Comparison of ENCODE assay signal across 20 mouse cellular contexts in the genomic region with DNA sequence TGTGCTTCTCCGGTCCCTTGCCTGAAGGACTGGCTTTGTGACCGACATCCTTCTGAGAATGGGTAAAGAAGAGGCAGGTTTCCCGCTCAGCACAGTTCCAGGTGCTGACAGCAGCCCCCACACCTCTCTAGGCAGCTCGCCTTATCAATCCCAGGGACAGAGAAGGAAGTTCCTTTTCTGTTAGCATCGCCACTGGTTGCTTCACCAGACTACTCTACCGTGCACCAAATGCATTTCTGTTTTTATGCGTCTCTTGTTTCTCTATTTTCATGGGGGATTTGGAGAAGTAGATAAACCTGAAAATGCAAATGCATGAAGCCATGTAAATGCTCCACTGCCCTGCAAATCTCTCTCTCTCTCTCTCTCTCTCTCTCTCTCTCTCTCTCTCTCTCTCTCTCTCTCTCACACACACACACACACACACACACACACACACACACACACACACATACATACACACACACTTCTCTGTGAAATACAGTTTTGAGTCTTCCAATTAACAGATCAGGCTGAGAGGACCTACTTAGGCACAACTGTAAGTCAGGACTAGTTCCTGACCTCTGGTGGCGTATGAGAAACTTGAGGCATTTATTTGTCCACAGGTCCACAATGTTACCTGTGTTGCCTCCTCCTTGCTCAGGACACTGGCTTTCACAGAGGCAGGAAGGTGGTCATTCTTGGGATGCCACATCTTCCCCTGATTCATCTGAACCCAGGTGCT. TPM values are rescaled to one million over a fixed set of nuclear protein-coding genes. Genes with fewer than 3 reads are reported as not detected.
A peak's percentile ranks its signal among the peaks of the same experiment; 100 is the strongest.
DNase-seq lines count a peak whose midpoint lies in the region; ATAC-seq and TF ChIP-seq lines count a peak whose summit lies in the region.
"Had no signal": no experiment of that assay in that cellular context is flagged by ENCODE, and none has a peak within 500 bp of the region (broad histone marks: within the 10 kb centered on the region; RNA-seq: fewer than 3 reads in every experiment).

No protein-coding gene starts in this region.

- H3K9me3 ChIP-seq in heart, embryonic 11.5 days (replicated peaks; ENCODE audit: control insufficient read depth, low read length): no peaks in the 10 kb centered on the region
- H3K9me3 ChIP-seq in hindbrain, postnatal 0 days (ENCODE audit: low read length): no peaks in the 10 kb centered on the region
- H3K9me3 ChIP-seq: limb, embryonic 10.5 days; midbrain, embryonic 12.5 days; neural tube, embryonic 15.5 days had no signal

- no peak overlapping the region for H3K27ac ChIP-seq in heart, embryonic 11.5 days (ENCODE audit: low read depth, low read length)
- H3K27ac ChIP-seq in hindbrain, postnatal 0 days: no peak overlapping the region
- H3K27ac ChIP-seq: hindbrain, embryonic 14.5 days; kidney, postnatal 0 days; limb, embryonic 10.5 days; midbrain, embryonic 12.5 days; neural tube, embryonic 15.5 days had no signal

- DNase-seq in heart, adult 18-20 months: no peak
- peak; percentile 40 to 42 for DNase-seq in spleen, adult 18-20 months
- DNase-seq in spleen, postnatal 4 days (ENCODE audit: low spot score in 2 of 2): no peak
- DNase-seq in hindbrain, postnatal 0 days (ENCODE audit: low spot score): no peak
- no peak for DNase-seq in testis, postnatal 10 days (ENCODE audit: low spot score)
- DNase-seq: adrenal gland, postnatal 36 days; cerebellum, postnatal 14 days; lung, adult 2 months; lung, postnatal 36 days; thymus, postnatal 14 days had no signal

- ATAC-seq in heart, embryonic 11.5 days (replicated peaks; ENCODE audit: insufficient number of reproducible peaks, low FRiP score, low TSS enrichment): no peak
- ATAC-seq in megakaryocyte-erythroid progenitor cell, adult 5-6 weeks (replicated peaks; ENCODE audit: low FRiP score, low TSS enrichment, poor library complexity, severe bottlenecking): peak; percentile 73; the same call in 1 of the 2 replicates
- no peak for ATAC-seq in hindbrain, postnatal 0 days
- ATAC-seq: intestine, postnatal 0 days had no signal

- H3K36me3 ChIP-seq in heart, embryonic 11.5 days (ENCODE audit: control insufficient read depth, insufficient read depth, low read length): no peaks in the 10 kb centered on the region
- no peaks in the 10 kb centered on the region for H3K36me3 ChIP-seq in hindbrain, postnatal 0 days (ENCODE audit: insufficient read depth, low read length)
- H3K36me3 ChIP-seq: limb, embryonic 10.5 days; midbrain, embryonic 12.5 days; neural tube, embryonic 15.5 days had no signal

- no peaks in the 10 kb centered on the region for H3K4me1 ChIP-seq in heart, embryonic 11.5 days (ENCODE audit: control insufficient read depth, insufficient read depth, low read length)
- no peaks in the 10 kb centered on the region for H3K4me1 ChIP-seq in hindbrain, postnatal 0 days (ENCODE audit: insufficient read depth, low read length)

- H3K4me3 ChIP-seq in heart, embryonic 11.5 days (ENCODE audit: low read depth, low read length): no peak overlapping the region
- no peak overlapping the region for H3K4me3 ChIP-seq in hindbrain, postnatal 0 days (ENCODE audit: low read length)
- H3K4me3 ChIP-seq: limb, embryonic 10.5 days; midbrain, embryonic 12.5 days; myocyte; neural tube, embryonic 15.5 days had no signal

- 24% methylated on average over 8 of the region's 8 CpGs for WGBS in heart, embryonic 11.5 days (ENCODE audit: insufficient replicate concordance)
- 70% methylated on average over 8 of the region's 8 CpGs for WGBS in hindbrain, postnatal 0 days

- TF ChIP-seq CTCF in hindbrain, postnatal 0 days (IDR thresholded peaks at IDR 0.05; ENCODE audit: low read depth): no peak

- H3K9ac ChIP-seq in heart, embryonic 11.5 days (ENCODE audit: low read depth, low read length): no peak overlapping the region
- H3K9ac ChIP-seq in hindbrain, postnatal 0 days (replicated peaks; ENCODE audit: low read length): no peak overlapping the region
- H3K9ac ChIP-seq: hindbrain, embryonic 14.5 days; midbrain, embryonic 12.5 days; neural tube, embryonic 15.5 days had no signal

- H3K4me2 ChIP-seq in heart, embryonic 11.5 days: peak overlapping the region; percentile 44; the same call in 1 of the 2 replicates
- no peak overlapping the region for H3K4me2 ChIP-seq in hindbrain, postnatal 0 days (ENCODE audit: low read depth, low read length)
- H3K4me2 ChIP-seq: hindbrain, embryonic 14.5 days; liver, embryonic 11.5 days; midbrain, embryonic 12.5 days; neural tube, embryonic 15.5 days had no signal

- no peaks in the 10 kb centered on the region for H3K27me3 ChIP-seq in heart, embryonic 11.5 days (ENCODE audit: control insufficient read depth, insufficient read depth, low read length)
- no peaks in the 10 kb centered on the region for H3K27me3 ChIP-seq in hindbrain, postnatal 0 days (ENCODE audit: insufficient read depth, low read length)
- H3K27me3 ChIP-seq: midbrain, embryonic 12.5 days; neural tube, embryonic 15.5 days had no signal

RNA-seq across cellular contexts. Expression of a gene that starts 33.4 kb away (rescaled TPM):
- 9.2 TPM in 2 replicates for polyA plus RNA-seq in heart, embryonic 11.5 days (2014; fragmentation: Nextera tagmentation; extraction: Ambion mirVana)
- total RNA-seq in heart, adult 18-20 months (2021): 10 to 100 TPM; 36.8 to 48.8 TPM
- 43.4 and 64.2 TPM in 2 replicates for total RNA-seq in megakaryocyte-erythroid progenitor cell, adult 5-6 weeks (2014; fragmentation: Nextera tagmentation)
- 31.8 and 33.9 TPM in 2 replicates for total RNA-seq in megakaryocyte-erythroid progenitor cell, adult 5-6 weeks (2017)
- total RNA-seq in hindbrain, postnatal 0 days (2014; rRNA removed): 15.1 and 15.4 TPM in 2 replicates
- polyA plus RNA-seq in hindbrain, postnatal 0 days (2015; fragmentation: Nextera tagmentation; extraction: Ambion mirVana): 22.8 and 23.1 TPM in 2 replicates

Comparison
In these comparisons a context has a peak if more than half of its experiments do, and no peak if none do; other contexts are left out.
1. DNase-seq: peak in spleen, adult 18-20 months (2 of 2); none in heart, adult 18-20 months (0 of 2), spleen, postnatal 4 days (0 of 2), hindbrain, postnatal 0 days (single experiment) and testis, postnatal 10 days (single experiment).